Mouse (Mus musculus): ENCODE measurements at regions not wholly inside any gene's neighbourhood (a gene's known extent, or its start where the extent isn't known, plus 50 kb on each side); places are given as distances from the start of the nearest gene placed in this dataset.

DNA sequence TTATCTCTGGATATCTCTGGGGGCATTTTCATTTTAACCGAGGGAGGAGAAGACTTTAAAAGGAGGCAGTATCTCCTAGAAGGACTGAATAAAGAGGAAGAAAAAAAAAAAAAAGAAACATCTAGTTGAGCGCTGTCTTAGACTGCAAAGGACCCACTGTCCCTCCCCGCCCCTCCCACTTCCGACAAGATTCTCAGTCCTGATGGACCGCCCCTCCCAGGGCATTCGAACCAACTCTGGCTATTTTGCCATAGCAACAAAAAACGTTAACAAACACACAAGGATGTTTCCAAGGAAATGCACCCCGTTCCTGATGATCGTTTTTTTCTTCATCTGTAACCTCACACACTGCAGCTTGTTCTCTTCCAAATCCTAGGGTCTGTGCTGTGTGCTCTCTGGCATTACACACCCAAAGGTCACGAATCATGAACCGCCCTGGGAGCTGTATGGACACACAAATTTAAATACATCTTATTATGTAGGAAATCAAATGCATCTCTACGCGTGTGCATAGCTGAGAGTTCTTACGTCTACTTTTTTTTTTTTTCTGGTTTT, 75.8 kb downstream of the Rnd3 start:
- in situ Hi-C loops (cut with MboI, MseI) = no loop called here

DNA sequence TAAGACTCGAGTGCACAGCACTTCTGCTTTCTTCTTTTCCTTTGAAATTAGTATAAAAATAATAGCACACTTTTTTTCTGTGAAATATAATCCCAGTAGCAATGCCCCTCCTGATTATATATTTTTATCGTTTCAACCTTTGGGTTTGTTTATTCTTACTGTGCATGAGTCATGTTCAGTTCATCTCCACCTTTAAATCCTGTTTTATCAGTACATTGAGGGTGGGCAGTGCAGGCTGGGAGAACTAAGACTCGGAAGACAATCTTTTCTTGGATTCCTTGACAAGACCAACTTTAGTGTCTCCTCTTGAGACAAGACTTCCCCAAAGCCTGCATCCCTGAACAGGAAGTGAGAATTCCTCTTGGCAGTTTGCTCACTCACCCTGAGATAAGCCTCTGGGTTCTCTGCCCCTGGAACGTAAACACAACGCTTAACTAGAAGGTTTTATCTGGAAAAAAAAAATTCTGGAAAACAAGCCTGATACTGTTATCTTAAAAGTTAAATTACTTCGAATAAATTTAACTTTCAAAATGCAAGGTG, 76.5 kb downstream of the Rnd3 start:
- in situ Hi-C loops (cut with MboI, MseI) = no loop called here

DNA sequence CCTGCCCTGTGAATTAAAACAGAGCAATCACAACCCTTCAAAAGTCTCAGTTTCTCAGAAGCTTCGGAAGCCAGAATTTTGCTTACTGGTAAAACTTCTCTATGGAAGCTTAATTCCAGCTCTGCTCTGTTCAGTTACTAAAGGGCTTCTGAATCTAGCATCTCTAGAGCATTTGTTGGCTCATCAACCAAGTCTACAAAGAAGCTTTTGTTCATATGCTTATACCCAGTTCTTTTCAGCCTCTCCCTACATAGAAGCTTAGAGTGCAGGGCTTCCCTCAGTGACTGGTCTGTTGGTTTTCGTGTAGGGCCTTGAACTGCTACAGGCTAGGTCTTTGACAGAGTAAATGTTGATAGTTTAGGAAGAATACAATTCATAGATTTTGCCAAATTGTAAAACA, 78.0 kb downstream of the Rnd3 start:
- in situ Hi-C loops (cut with MboI, MseI) = no loop called here

DNA sequence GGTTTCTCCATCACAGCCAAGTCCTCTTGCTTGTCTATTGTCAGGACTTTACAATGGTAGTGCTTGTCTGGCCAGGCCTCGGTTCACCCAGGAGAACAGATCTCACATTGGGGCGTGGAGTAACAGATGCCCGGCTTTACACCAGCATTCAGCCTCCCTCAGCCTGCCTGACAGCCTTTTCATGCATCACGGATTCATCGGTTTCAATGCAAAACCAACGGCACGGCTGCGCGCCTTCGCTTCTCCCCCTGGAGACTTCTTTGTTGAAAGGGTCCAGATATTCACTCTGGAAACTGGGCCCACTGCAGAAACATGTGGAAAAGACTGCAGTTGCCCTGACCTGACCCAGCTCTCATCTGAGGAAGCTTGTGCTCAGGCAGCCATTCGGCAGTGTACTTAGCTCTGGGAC, 82.5 kb downstream of the Rnd3 start:
- in situ Hi-C loops (cut with MboI, MseI) = no loop called here

DNA sequence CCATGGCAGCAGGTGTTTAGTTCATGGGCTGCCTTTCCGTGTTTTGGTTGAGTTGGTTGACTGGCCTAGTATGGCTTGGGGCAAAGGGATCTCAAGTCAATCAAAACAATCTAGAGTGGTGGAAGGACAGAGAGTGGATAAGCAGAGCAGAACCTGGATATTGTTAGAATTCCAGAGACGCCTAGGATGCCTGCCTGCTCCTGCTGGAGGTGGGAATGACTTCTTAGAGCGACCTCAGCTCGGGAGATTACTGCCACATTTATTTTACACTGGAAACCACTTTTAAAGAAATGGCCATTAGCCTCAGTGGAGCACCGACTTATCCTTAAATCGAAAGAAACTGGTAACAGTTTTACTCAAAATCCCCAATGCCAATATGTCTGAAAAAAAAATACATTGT, 83.1 kb downstream of the Rnd3 start:
- in situ Hi-C loops (cut with MboI, MseI) = no loop called here

DNA sequence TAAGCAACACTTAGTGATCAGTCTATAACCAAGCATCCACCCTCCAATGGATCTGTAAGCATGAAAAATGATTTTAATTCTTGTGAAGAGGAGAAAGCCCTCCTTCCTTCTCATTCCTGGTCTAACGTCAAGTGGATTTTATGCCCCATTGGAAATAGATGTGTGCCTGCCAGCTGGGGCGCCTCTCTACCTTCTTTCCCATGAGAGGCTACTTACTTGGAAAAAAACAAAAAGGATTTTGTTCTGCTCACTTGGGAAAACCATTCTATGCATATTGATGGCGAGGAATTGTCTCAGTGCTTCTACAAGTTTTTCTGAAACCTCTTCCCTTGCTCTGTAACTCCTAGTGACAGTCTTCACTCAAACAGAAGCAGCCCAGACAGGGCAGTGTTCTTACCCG, 84.1 kb downstream of the Rnd3 start:
- in situ Hi-C loops (cut with MboI, MseI) = no loop called here

DNA sequence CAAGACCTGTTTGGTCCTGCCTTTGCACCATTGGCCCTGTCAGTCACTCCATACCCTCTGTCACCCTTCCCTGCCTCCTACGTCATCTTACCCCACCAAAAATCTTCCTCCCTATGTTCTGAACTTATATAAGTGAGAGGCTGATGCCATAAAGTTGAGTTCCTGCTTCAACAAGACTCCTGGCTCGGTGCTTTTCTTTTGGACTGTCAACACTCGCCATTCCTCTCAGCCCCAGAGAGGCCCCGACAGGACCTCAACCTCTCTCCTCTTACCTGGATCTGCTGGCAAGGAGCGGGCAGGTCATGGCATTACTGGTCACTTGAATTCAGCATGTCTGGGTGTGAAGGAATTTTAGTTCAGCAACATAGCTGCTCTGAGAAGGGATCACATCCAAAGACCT, 86.9 kb downstream of the Rnd3 start:
- in situ Hi-C loops (cut with MboI, MseI) = no loop called here

DNA sequence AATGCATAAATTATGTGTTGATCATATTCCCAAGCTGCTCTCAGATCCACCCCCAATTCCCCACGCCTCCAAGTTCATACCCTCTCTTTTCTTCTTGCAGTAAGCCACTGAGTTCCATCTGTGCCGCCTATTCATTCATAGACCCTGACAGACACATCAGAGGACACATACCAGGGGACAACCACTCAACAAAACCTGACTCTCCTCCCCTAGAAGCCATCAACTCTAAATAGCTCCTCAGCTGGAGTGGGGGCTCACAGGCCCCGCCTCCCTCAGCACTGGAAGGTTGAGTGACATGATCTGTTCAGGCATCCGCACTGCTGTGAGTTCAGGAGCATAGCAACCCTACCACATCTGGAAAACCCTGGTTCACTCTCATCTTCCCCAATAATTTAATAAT, 90.8 kb downstream of the Rnd3 start:
- in situ Hi-C loops (cut with MboI, MseI) = no loop called here

DNA sequence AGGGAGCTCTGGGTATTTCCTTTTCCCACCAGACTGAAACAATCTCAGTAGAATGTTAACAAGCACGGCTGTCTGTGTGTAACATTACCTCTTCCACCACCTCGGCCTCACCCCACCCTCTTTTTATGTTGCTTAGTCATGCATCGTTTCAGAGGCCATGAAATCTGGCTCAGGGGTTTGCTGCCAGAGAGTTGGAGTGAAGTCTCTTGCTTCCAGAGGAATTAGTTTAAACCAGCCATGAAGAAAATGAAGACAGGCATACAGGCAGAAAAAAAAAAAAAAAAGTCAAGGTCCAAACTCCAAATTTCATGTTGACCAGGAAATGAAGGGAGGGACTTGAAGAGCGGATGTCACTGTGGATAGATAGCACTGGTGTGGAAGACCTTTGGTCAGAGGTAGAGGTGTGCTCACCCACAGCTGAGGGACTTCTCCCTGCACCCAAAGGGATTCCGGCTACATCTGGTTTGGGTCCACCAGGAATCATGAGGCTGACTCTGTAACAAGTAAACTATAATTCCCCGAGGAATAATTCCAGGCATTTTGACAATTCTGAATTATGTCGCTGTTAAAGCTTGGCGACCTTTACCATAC, 92.7 kb downstream of the Rnd3 start:
- in situ Hi-C loops (cut with MboI, MseI) = no loop called here

DNA sequence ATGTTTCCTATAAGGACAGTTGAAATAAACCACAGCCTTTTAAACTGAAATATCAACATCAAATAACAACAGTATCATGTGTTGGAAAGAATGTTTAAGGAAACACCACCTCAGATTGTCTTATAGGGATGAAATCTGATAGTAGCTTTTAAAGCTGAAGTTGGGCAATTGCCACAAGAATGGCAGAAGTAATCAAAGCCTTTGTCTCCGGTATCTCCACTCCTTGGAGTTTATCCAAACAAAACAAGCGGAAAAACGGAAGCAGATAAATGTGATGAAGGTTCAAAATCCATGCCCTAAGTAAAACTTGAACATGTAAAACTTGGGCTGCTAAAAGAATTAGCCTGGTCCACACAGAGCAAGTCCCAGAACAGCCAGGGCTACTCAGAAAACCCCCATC, 93.6 kb downstream of the Rnd3 start:
- in situ Hi-C loops (cut with MboI, MseI) = no loop called here

DNA sequence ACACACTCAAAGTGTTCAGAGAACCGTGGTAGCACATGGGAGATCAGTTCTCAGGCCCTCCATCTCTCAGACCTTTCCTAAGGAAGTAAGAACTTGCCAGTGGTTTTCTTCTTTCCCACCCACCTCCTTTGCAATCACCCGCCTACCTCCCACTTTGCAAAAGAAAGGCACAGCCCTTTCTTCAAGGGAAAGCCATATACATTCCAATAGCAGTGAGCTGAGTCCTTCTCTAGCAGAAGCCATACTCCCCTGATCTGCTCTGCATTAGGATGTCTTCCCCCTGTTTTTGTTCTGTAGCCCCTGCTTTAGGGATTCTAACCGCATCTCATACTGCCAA, 99.1 kb downstream of the Rnd3 start:
- in situ Hi-C loops (cut with MboI, MseI) = no loop called here

DNA sequence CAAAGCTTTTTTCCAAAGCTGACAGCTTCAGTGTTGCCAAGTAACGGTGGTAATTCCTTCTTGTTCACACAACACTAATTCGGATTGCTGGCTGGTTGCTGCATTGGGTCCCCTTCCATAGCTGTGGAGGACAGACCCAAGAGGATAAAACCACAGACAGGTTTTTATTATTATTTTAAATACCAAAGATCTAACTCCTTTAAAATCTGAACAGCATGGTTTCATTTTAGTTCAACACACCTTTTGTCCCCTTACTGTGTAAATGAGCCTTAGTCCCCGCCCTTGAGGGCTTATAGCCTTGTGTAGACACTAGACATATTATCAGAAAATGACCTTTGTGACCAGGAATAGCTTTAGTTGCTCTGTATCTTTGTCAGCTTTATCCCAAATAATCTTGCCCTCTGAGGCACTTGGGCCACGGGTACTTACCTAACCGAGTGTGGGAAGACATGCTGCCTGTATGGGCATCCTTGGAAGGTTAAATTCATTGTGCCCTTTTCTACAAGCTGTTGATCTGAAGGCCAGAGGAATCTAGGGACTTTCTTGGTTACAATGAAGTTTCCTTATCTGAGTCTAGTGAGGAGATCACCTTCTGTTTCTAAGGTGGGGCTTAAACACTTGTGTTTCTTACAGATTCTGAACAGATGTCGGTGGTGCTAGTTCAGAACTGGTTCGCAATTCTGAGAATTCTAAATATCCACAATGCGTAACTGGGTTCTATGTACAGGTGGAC, 99.6 kb downstream of the Rnd3 start:
- in situ Hi-C loops (cut with MboI, MseI) = no loop called here

DNA sequence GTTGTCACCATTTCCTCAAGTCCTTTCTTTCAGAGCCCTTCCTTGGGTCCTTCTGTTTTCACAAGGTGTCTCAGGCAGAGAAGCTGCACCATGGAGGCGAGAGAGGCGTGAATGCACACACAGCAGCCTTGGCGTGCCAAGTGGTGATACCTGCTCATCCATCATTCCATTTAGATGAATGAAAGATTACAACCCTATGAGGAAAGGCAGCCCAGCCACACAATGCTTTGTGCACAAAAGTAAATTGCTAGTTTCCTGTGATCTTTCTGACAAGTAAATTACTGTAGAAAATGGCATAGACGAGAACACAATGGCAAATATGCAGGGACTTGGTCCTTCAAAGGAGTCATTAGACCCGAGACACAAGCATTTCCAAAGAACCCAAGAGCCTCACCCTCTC, 101.4 kb downstream of the Rnd3 start:
- in situ Hi-C loops (cut with MboI, MseI) = no loop called here

DNA sequence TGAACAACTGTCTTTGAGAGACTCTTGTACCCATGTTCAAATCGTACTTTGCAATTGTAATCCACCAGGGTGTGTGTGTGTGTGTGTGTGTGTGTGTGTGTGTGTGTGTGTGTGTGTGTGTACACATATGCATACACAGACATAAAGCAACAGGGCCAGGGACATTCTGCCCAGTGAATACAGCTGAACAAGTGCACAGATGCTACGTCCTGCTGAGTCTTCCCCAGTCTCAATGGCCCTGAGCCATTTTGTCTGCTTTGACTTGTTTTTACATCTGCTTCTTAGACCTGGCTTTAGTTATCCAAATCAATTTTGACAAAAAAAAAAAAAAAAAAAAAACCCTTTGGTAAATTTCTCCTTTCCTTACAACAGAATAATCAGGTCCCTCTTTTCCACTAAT, 103.3 kb downstream of the Rnd3 start:
- in situ Hi-C loops (cut with MboI, MseI) = no loop called here

DNA sequence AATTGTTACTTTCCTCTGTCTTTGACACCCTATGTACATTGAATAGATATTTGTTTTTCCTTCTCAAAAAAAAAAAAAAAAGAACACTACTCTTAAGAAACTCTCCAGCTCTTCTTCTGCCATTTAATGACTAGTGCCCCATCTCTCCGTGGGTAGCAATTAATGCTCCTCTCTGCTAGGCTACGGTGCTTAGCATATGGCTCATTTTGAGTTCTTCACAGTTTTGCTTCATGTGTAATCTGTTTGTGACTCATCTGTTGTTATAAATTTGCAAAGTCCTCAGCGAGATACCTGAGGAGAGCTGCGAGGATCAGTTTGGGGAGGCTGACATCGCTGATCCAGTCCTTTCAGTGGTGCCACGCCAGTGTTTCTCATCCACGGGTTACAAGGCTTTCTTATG, 107.8 kb downstream of the Rnd3 start:
- in situ Hi-C loops (cut with MboI, MseI) = no loop called here

DNA sequence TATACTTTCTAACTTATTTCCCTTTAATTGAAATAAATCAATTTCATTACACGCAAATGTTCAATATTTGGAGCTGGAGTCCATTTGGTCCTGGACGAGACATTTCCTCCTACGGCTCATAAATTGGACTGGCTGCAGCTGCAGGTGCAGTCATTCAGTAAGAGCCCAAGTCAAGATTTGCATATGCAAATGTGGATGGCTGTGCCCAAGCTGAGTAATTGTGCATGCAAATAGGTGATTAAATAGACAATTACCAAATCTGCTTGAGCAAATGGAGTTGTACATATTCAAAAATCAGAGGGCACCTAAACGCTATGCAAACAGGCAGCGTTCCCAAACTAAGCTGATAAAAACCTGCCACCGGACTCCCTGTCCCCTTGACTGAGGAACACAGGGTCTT, 110.2 kb downstream of the Rnd3 start:
- in situ Hi-C loops (cut with MboI, MseI) = no loop called here

DNA sequence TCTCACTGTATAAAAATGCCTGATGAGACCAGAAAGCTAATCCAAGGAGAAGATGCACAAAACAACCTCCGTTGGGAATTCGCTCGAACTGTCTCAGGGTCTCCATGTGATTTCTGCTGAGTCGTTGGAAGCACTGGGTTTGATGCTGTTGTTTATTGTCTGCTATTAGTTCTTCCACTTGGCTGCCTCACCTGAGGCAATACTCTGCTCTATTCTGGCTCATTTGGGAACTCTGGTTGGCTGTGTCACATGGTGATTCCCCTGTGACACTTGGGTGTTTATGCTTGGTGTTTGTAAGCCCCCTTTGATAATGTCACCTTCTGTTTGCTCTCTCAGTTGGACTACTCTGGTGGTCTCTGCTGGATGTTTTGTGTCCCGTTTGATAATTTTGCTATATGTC, 111.9 kb downstream of the Rnd3 start:
- in situ Hi-C loops (cut with MboI, MseI) = no loop called here

DNA sequence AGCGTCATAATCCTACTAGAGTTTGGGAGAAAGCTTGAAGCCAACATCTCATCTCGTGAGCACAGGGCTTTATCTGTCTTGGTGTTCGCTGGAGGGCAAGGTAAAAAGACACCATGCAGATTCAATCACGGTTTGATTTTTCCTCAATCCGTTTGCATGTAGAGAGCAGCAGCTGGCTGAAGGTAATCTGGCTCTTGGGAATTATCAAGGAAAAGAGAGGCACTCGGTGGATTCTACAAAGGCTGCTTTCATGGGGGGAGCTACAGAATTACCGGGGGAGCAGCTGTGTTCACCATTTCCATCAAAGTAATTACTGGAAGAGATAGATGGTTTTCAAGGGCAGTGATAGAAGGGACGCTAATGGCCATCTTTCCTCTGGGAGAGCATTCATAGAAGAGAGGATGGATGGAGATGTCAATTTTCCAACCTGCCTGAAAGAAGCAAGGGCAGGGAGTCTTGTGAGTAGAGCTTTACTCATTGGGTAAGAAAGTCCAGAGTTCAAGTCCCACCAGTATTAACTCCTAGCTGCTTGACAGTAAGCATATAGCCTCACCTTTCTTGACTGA, 112.6 kb downstream of the Rnd3 start:
- in situ Hi-C loops (cut with MboI, MseI) = no loop called here

DNA sequence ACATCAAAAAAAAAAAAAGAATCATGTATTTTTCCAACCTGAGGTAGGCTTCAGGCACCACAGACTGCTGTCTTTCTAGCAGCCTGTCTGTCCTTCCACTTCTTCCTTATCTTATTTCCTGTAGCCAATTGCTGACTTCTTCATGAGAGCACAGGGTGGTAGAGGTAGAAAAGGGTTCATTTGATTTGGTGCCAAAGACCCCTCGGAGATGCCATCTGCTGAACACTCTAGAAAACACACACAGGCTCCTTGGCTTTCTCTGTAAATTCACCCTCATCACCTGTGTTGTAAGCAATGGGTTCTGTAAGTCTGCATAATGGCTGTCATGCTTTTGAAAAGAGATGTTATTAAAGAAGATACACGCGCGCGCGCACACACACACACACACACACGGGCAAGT, 115.0 kb downstream of the Rnd3 start:
- in situ Hi-C loops (cut with MboI, MseI) = no loop called here

DNA sequence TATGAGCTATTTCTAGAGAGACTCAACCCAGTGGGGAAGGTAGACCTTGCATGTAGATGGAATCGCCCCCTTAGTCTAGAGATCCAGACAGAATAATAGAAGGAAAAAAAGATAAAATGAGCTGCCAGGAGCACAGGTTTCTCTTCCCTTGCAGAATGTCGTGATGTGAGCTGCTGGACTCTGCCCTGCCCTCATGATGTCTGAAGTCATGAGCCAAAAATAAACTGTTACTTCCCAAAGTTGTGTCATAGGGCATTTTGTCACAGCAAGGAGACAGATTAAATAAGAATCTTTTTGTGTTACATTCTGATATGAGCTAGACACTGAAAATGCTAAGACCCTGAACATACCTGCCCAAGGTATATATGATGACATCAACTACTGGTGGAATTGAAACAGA, 126.4 kb downstream of the Rnd3 start:
- in situ Hi-C loops (cut with MboI, MseI) = loop anchor here (10.0 kb wide), 1 partner anchor 1892 kb away; no protein-coding TSS in a partner anchor

DNA sequence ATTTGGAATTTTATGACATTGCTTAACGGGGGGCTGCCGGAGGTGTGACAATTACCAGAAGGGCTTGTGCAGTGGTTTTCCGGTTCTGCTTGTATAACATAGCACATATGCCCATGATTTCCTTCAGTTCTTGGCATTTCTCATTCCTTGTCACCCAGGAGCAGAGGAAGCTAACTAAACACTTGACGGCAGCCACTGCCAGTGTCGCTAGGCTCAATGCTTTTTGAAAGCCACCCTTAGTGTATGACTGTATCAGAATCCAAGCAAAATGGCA, 132.8 kb downstream of the Rnd3 start:
- in situ Hi-C loops (cut with MboI, MseI) = no loop called here

DNA sequence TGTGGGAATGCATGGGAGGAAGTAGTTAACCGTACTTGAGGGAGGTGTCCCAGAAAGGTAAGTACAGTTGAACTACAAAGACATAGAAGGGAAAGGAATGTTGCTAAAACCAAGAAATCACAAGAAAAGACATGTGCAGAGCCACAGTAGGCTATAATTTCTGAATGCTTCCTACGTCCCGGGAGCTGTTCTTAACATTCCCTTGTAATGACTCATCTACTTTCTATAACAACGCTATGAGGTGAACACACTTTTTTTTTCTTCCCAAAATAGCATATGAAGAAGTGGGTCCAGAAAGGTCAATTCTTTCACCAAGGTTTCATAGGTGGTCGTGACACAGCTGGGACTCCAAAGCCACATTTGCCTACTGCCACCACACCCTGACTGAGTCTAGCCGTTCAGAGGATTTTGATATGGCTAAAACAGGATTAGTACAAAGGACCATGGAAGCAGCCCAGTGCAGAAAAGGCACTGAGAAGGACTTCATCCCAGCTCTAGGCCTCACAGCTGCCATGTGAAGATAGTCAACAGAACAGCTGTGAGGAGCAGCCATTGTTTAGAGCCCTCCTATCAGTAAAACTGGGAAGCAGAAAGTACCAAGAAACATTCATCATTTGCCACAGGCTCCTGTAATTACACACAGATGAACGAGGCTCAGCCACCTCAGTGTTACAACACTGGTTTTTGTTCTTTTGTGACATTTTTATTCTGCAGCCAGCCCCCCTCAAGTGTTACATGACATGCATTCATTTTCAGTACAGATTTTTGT, 133.4 kb downstream of the Rnd3 start:
- in situ Hi-C loops (cut with MboI, MseI) = no loop called here

DNA sequence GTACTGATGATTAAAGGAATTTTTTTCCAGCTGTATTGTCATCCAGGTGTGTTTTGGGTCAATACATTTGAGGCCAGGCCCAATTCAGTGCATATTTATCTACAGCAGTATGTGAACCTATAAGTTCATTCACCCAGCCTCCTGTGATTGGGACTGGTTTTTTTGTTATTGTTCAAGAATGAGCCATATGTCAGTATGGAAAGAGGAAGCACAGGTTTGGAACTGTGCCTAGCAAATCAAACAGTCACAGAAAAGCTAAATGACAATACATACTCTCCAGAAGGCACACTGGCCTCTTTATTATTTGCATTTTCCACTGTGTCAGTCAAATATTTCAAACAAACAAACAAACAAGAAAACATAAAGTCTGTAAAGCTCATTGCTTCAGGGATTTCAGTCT, 134.7 kb downstream of the Rnd3 start:
- in situ Hi-C loops (cut with MboI, MseI) = no loop called here
